Mouse (Mus musculus): ENCODE results near the gene Mphosph8. TPM values are rescaled to one million over a fixed set of nuclear protein-coding genes. Genes with fewer than 3 reads are reported as not detected.

Mphosph8 gene
- total RNA-seq (2015; ENCODE audit: low replicate concordance) (10.5 and 38.6 TPM in 2 replicates), total RNA-seq (2017; ENCODE audit: low replicate concordance) (11.3 and 36.1 TPM in 2 replicates)

- peak; percentile 99 for ATAC-seq (replicated peaks; ENCODE audit: low FRiP score, poor library complexity, severe bottlenecking)
Measured at GRCm38 (mm10) chr14:56667969-56668802, at the start of gene Mphosph8. Gene Mphosph8, plus strand, starts transcription at chr14:56668248.

DNA sequence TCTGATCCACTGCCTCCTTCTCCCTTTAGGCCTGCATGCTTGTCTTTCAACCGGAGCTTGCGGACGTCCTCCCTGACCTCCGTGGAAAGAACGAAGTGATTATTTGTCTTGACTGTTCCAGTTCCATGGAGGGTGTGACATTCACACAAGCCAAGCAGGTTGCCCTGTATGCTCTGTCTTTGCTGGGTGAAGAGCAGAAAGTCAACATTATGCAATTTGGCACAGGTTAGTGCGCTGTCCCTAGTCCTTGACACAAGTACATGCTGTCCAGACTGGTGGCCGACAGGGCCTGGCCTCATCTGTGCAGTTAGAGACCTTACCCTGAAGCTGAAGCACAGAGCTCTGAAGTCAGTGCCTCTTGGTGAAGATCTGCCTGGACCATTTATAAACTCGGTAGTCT lies 47.6 kb upstream of the Mphosph8 start:
- ATAC-seq (replicated peaks; ENCODE audit: low FRiP score, poor library complexity, severe bottlenecking) = no peak

DNA sequence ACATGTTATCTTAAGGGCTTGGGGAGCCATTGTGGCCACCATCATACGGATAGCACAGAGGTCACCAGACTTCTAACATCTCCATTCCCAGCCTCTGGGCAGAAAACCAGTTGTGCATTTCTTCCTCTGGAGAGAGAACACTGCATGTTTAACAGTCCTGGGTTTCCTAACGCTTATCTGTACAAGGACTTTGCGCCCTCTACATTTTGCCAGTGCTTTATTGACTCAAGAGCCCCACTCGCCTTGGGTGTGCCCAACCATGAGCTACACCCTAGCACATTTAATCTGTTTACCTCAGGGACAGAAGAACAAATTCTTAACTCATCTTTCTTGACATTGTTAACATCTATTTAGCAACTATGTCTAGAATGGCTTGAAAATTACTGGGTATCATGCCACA lies 41.8 kb upstream of the Mphosph8 start:
- ATAC-seq (replicated peaks; ENCODE audit: low FRiP score, poor library complexity, severe bottlenecking) = no peak

DNA sequence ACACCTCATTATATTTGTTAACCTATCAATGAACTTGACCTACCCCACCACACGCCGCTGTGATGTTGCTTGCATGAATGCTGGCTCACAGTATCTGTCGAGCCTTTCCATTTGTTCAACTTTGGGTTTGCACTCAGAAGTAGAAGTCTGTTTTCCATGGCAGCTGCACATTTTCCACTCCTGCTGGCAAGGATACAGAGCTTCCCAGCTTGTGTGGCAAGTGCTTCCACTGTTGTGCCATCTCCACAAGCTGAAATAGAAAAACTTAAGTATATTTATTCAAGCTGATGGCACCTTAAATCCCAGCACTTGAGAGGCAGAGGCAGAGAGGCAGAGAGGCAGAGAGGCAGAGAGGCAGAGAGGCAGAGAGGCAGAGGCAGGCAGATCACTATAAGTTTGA lies 39.7 kb upstream of the Mphosph8 start:
- ATAC-seq (replicated peaks; ENCODE audit: low FRiP score, poor library complexity, severe bottlenecking) = no peak

DNA sequence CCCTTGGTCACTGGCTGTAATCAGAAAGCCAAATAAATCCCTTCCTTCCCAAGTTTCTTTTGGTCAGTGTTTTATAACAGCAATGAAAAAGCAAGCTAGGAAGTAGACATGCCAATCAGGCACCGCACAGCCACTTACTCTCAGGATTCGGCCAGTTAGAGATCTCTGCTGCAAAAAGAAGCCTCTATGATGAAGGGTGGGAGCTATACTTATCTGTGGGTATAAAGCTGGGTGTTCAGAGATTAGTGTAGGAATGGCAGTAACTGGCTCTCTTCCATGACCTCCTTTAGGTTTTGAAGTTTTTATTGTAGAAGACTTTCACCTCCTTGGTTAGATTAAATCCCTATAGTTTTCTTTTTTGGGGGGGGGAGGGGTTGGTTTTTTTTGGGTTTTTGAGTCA lies 36.9 kb upstream of the Mphosph8 start:
- ATAC-seq (replicated peaks; ENCODE audit: low FRiP score, poor library complexity, severe bottlenecking) = no peak

GRCm38 (mm10) chr14:56647206-56647605 lies 20.8 kb upstream of the Mphosph8 start:
- ATAC-seq (replicated peaks; ENCODE audit: low FRiP score, poor library complexity, severe bottlenecking) = no peak

- no peak for ATAC-seq (replicated peaks; ENCODE audit: low FRiP score, poor library complexity, severe bottlenecking)
Measured at GRCm38 (mm10) chr14:56649448-56649847, 18.6 kb upstream of the Mphosph8 start.

GRCm38 (mm10) chr14:56665651-56666050 lies 2.4 kb upstream of the Mphosph8 start:
- no peak for ATAC-seq (replicated peaks; ENCODE audit: low FRiP score, poor library complexity, severe bottlenecking)

GRCm38 (mm10) chr14:56666909-56667308 lies 1.1 kb upstream of the Mphosph8 start:
- ATAC-seq (replicated peaks; ENCODE audit: low FRiP score, poor library complexity, severe bottlenecking) = no peak

DNA sequence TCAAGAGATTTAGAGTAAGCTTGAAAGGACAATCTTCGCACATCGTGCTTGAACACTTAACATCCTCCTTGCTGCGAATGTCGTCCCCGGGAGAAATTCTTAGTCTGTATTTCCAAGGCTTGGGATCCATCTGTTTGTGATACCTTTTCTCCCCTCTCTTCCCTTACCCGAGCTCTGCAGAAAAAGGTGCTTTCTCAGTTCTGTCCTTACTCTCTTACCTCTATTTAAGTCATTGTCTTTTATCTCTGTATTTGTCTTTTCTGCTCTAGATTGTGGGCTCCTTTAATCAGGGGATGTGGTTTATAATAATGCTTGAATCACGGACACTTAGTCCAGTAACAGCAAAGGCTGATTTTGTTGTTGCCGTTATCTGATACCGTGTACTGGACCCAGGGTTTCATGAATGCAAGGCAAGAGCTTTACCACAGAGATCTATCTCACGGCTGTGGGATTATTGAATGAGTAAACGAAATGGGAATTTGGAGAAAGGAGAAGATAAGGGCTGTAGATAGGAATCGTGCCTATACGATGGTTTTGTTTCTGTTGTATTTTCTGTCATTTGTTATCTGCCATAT lies 1.1 kb downstream of the Mphosph8 start:
- no peak for ATAC-seq (replicated peaks; ENCODE audit: low FRiP score, poor library complexity, severe bottlenecking)

DNA sequence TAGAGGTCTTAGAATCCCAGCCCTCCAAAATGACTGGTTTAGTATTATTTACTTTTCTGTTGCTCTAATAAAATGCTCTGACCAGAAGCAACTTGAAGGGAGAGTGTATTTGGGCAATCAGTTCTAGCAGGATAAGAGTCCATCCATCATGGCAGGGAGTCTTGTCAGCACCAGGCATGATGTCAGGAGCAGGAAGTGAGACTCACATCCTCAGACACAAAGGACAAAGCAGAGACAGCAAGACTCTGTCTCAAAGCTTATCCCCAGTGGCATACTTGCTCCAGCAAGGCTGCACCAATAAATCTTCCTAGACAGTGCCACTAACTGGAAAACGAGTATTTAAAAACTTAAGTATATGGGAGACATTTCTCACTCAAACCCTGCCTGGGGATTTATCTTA lies 17.4 kb downstream of the Mphosph8 start:
- ATAC-seq (replicated peaks; ENCODE audit: low FRiP score, poor library complexity, severe bottlenecking) = no peak

- ATAC-seq (replicated peaks; ENCODE audit: low FRiP score, poor library complexity, severe bottlenecking) = no peak
Measured at GRCm38 (mm10) chr14:56689116-56689515, 21.1 kb downstream of the Mphosph8 start.

DNA sequence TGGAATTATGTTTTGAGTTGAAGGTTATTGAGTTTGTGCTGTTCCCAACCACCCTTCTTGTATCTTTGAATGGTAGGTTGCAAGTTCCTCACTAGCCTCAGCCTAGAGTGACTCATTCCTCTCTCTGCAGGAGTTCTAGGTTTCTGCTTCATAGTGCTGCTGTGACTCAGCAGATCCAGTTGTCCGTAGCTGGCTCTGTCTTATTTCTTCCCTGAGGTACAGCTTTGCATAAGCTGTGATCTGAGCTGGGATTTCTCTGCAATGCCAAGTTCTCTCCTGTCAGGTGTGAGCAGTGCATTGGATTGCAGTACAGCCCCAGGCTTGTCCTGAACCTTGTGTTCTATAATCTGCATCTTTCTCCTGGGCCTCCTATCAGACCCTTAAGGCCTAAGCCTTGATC lies 21.7 kb downstream of the Mphosph8 start:
- no peak for ATAC-seq (replicated peaks; ENCODE audit: low FRiP score, poor library complexity, severe bottlenecking)

GRCm38 (mm10) chr14:56695495-56695894 lies 27.4 kb downstream of the Mphosph8 start:
- no peak for ATAC-seq (replicated peaks; ENCODE audit: low FRiP score, poor library complexity, severe bottlenecking)

DNA sequence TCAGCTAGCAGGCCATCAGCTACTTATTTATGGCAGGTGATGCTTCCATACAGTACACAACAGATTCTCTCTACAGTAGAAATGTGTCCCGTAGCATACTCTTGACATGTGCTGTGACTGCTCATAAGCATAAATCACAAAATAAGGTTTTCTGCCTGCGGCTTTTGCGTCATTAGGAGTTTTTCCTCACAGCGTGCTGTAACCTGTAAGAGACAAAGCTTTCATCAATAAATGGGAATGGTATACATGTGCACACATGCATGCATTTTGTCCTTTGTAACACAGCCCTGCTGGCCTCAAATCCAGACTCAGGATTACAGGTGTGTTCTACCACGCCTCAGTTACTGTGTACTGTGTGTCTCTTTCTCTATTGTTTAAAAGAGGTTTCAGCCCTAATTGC lies 29.8 kb downstream of the Mphosph8 start:
- no peak for ATAC-seq (replicated peaks; ENCODE audit: low FRiP score, poor library complexity, severe bottlenecking)

- no peak for ATAC-seq (replicated peaks; ENCODE audit: low FRiP score, poor library complexity, severe bottlenecking)
Measured at GRCm38 (mm10) chr14:56702644-56703043, 34.6 kb downstream of the Mphosph8 start.

- ATAC-seq (replicated peaks; ENCODE audit: low FRiP score, poor library complexity, severe bottlenecking) = no peak
Measured at GRCm38 (mm10) chr14:56705687-56706086, 37.6 kb downstream of the Mphosph8 start.

DNA sequence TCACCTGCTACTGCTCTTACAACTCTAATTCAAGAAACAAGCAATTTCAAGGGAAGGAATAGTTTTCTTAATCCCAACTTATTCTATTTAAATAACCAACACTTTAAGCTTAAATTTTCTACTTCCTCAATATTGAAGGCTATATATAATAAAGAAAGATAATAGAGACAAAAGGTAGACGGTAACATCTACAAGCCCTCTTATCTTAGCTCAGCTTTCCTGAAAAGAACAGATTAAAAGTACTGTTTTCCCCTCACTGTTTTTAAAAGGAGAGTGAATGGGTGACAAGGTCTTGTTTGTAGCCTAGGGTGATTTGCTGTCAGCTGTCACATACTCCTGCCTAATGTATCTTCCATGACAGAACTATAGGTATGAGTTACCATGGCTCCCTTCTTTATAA lies 58.4 kb downstream of the Mphosph8 start:
- no peak for ATAC-seq (replicated peaks; ENCODE audit: low FRiP score, poor library complexity, severe bottlenecking)

GRCm38 (mm10) chr14:56740175-56740574 lies 72.1 kb downstream of the Mphosph8 start:
- ATAC-seq (replicated peaks; ENCODE audit: low FRiP score, poor library complexity, severe bottlenecking) = no peak
